Mouse (Mus musculus) midbrain, embryonic 16.5 days (tissue): ENCODE measurements around the gene Dkk2. TPM values are rescaled to one million over a fixed set of nuclear protein-coding genes. Genes with fewer than 3 reads are reported as not detected.
"Not testable (repeated sequence)": the region's sequence is repeated elsewhere in the genome, so short reads cannot be mapped to it uniquely, and the experiment has no call there.

ENCODE experiments used
- ATAC-seq: fragments of 200-750 bp; cut with Nextera tagmentation; 2 replicates; pipeline ENCODE4 v1.8.0; 2017; ENCODE audit warnings: moderate TSS enrichment
- H3K27ac ChIP-seq: fragments of 300-500 bp; sonication (generic); 2 replicates; pipeline ENCODE4 v1.5.1; 2014; ENCODE audit warnings: mild to moderate bottlenecking, low read length, mixed read lengths
- H3K27me3 ChIP-seq: fragments of 300-500 bp; sonication (generic); 2 replicates; pipeline ENCODE4 v1.6.1; 2014; ENCODE audit warnings: low read depth, low read length, mixed read lengths; ENCODE audit not compliant: control insufficient read depth, insufficient read depth
- H3K36me3 ChIP-seq: fragments of 300-500 bp; sonication (generic); 2 replicates; pipeline ENCODE4 v1.6.1; 2014; ENCODE audit warnings: mild to moderate bottlenecking, low read length, moderate library complexity, mixed read lengths; ENCODE audit not compliant: control insufficient read depth, insufficient read depth
- H3K4me1 ChIP-seq: fragments of 300-500 bp; sonication (generic); 2 replicates; pipeline ENCODE4 v1.6.1; 2014; ENCODE audit warnings: mild to moderate bottlenecking, low read length, mixed read lengths; ENCODE audit not compliant: control insufficient read depth, insufficient read depth
- H3K4me2 ChIP-seq: fragments of 300-500 bp; sonication (generic); 2 replicates; pipeline ENCODE4 v1.6.1; 2014; ENCODE audit warnings: mild to moderate bottlenecking, low read length, mixed read lengths
- H3K4me3 ChIP-seq: fragments of 300-500 bp; sonication (generic); 2 replicates; pipeline ENCODE4 v1.5.1; 2014; ENCODE audit warnings: low read depth, mild to moderate bottlenecking, low read length, moderate library complexity, mixed read lengths
- H3K9ac ChIP-seq: fragments of 300-500 bp; sonication (generic); 2 replicates; pipeline ENCODE4 v1.6.1; 2014; ENCODE audit warnings: low read depth, low read length, mixed read lengths
- H3K9me3 ChIP-seq: fragments of 300-500 bp; sonication (generic); replicated peaks from 2 replicates; pipeline ENCODE4 v1.6.1; 2014; ENCODE audit warnings: mild to moderate bottlenecking, low read length, mixed read lengths; ENCODE audit not compliant: control insufficient read depth, poor library complexity, severe bottlenecking
- WGBS: fragments of 180-500 bp; shearing (Covaris S2); extraction: QIAGEN DNeasy Blood & Tissue Kit; methylation state at CpG from one replicate; pipeline ENCODE4 v1.1.7; 2014; 5-methylcytosine and 5-hydroxymethylcytosine counted together
- polyA plus RNA-seq: library from polyadenylated mRNA; unstranded; fragments of >200 nt; fragmentation: Nextera tagmentation; extraction: Ambion mirVana; gene quantifications from 2 replicates; pipeline ENCODE4 v1.2.1, GENCODE M21; 2015

Dkk2 gene
- polyA plus RNA-seq: 1.6 TPM in 2 replicates

DNA sequence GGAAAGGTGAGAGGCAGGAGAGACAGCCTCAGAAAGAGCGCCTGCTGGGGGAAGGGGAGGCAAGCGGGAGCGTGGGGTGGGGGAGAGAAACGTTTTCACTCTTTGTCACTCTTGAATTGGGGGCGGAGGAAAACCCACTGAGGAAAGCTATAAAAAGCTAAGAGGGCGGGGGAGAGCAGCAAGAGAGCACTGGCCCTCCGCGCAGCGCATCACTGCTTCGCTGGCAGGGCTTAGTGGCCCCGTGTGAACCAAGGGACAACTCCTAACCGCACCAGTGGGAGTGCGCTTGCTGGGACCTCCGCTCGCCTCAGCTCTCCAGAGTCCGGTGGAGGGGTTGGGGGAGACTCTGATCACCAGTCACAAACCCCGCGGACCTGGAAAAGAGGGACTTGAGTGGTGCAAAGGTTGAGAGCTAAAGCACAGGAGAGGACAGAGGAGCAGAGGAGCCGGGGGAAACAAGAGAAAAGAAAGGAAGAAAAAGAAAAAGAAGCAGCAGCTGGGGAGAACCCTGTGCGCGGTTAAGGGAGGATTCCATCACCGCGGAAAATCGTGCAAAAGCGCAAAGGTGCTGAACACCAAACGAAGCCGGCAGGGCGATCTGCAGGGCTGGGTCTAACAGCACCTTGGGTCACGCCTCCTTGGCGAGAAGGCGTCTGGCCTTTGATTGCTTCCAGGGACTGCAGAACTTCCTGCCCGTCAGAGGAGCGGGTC, at the start of gene Dkk2:
Gene Dkk2 (plus strand): TSS at position 181 of the 711 bp plus-strand sequence.
- Histone ChIP-seq H3K9me3 (no peaks in the 10 kb centered on the region), H3K4me3 (peak within 1 kb of the TSS; percentile 47), H3K27me3 (peaks cover 5% of the 10 kb centered on the region; the same call in 1 of the 2 replicates), H3K9ac (peak within 1 kb of the TSS; percentile 56), H3K36me3 (no peaks in the 10 kb centered on the region), H3K4me2 (peak within 1 kb of the TSS; percentile 96), H3K4me1 (peaks cover 16% of the 10 kb centered on the region), H3K27ac (no peak within 1 kb of the TSS)
- peak; percentile 54 for ATAC-seq
- under 1% methylated on average over 33 of the region's 33 CpGs for WGBS

DNA sequence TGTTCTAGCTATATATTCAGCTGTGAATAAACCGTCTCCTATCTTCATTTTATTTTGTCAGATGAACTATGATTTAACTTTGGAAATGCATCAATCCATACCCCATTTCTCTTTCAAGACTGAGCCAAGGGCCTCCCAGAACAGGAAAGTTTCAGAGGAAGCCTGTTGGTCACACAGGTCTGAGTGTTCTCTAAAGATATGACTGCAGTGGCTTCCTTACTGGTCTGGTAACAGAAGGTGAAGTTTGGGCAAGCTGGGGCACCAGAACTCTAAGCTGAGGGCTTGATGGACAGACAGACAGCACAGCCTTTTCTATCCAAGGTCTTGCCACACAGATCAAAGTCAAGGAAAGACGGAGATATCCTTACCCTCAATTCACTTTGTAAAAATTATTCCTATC, 48.4 kb upstream of the Dkk2 start:
- Histone ChIP-seq H3K4me1 (peaks cover 9% of the 10 kb centered on the region), H3K36me3 (no peaks in the 10 kb centered on the region), H3K27ac (no peak overlapping the region), H3K9ac (no peak overlapping the region), H3K4me2 (no peak overlapping the region), H3K27me3 (no peaks in the 10 kb centered on the region), H3K9me3 (no peaks in the 10 kb centered on the region), H3K4me3 (no peak overlapping the region)
- 87% methylated on average over 2 of the region's 2 CpGs for WGBS
- no peak for ATAC-seq

- H3K9me3 ChIP-seq: no peaks in the 10 kb centered on the region
- no peak for ATAC-seq
- no peaks in the 10 kb centered on the region for H3K27me3 ChIP-seq
- H3K9ac ChIP-seq: no peak overlapping the region
- H3K4me3 ChIP-seq: no peak overlapping the region
- H3K36me3 ChIP-seq: no peaks in the 10 kb centered on the region
- 43% methylated on average over 10 of the region's 10 CpGs for WGBS
- no peak overlapping the region for H3K27ac ChIP-seq
- H3K4me2 ChIP-seq: no peak overlapping the region
- peaks cover 9% of the 10 kb centered on the region for H3K4me1 ChIP-seq
Observed at GRCm38 (mm10) chr3:132037670-132038069, 47.4 kb upstream of the Dkk2 start.

DNA sequence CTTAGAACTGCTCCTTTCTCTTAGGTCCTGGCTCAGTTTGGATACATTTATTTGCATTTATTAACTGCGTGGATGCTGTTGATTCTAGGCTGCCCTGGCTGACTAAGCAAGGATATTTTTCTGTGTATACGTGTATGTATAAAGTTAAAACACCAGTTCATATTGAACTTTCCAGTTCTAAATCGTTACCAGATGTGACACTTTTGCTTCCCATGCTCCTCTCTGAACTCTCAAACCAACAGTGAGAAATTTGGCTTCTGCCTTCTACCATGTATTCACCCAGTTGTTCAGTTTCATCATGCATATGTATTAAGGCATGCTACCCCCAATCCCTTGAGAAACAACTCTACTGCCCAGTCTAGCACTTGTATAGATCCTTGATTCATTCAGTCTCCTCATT, 45.0 kb upstream of the Dkk2 start:
- no peaks in the 10 kb centered on the region for H3K36me3 ChIP-seq
- H3K9ac ChIP-seq: no peak overlapping the region
- no peaks in the 10 kb centered on the region for H3K9me3 ChIP-seq
- no peaks in the 10 kb centered on the region for H3K27me3 ChIP-seq
- H3K4me1 ChIP-seq: no peaks in the 10 kb centered on the region
- ATAC-seq: no peak
- H3K4me3 ChIP-seq: no peak overlapping the region
- no peak overlapping the region for H3K27ac ChIP-seq
- WGBS: 78% methylated on average over 3 of the region's 3 CpGs
- no peak overlapping the region for H3K4me2 ChIP-seq

DNA sequence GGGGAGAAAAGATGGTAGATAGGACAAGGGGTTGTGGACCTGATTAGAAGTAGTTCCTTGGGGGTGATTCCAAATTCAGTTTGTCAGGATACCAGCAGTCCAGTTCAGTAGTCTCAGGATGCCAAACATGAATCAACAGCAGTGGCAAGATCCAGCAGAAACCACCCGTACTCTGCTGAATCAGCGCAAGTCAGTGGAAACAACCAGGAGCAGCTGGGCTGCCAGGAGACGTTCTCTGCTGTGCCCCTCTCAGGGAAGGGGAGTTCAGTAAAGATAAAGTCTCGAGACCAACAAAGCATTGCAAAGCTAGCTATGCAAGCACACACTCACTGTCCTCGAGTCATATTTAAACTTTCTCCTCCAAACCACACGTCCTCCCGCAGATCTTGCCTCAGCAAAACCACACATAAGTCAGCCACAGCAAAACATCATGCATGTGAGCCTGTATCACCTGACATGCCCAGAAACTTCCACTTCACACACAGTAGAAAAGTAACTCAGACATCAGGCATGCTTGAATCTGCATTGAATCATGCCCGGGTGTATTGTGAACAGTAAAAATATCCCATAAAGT, 34.1 kb upstream of the Dkk2 start:
- Histone ChIP-seq H3K27ac (no peak overlapping the region), H3K27me3 (no peaks in the 10 kb centered on the region), H3K36me3 (no peaks in the 10 kb centered on the region), H3K9me3 (no peaks in the 10 kb centered on the region), H3K4me1 (no peaks in the 10 kb centered on the region), H3K4me3 (no peak overlapping the region), H3K4me2 (no peak overlapping the region), H3K9ac (no peak overlapping the region)
- no peak for ATAC-seq
- WGBS: 91% methylated on average over 8 of the region's 8 CpGs

GRCm38 (mm10) chr3:132062816-132063215, 22.3 kb upstream of the Dkk2 start:
- H3K9me3 ChIP-seq, H3K9ac ChIP-seq, H3K27me3 ChIP-seq, H3K27ac ChIP-seq, ATAC-seq, H3K4me3 ChIP-seq, H3K36me3 ChIP-seq, H3K4me1 ChIP-seq, H3K4me2 ChIP-seq: not testable (repeated sequence)
- WGBS: 77% methylated on average over 1 of the region's 1 CpGs

DNA sequence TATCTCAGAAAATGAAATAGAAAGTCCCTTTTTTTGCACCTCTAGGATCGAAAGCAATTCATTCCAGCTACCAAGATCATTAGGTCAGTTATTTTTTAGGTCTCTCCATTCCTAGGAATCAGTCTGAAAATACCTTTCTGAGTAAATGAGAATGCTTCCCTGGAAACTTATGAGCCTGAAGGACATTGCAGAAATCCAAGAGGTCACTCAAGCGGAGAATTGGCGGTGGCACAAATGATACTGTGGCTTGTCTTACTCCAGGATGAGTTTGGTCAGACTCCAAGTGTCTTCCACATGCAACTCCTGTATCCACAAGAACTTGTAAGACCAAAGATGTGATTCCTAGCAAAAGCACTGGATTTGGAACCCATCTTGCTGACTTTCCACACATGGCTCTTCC, 21.7 kb upstream of the Dkk2 start:
- no peaks in the 10 kb centered on the region for H3K9me3 ChIP-seq
- H3K4me2 ChIP-seq: no peak overlapping the region
- H3K4me1 ChIP-seq: no peaks in the 10 kb centered on the region
- no peak overlapping the region for H3K27ac ChIP-seq
- no peak for ATAC-seq
- H3K36me3 ChIP-seq: no peaks in the 10 kb centered on the region
- 94% methylated on average over 3 of the region's 3 CpGs for WGBS
- no peak overlapping the region for H3K9ac ChIP-seq
- no peak overlapping the region for H3K4me3 ChIP-seq
- H3K27me3 ChIP-seq: no peaks in the 10 kb centered on the region

DNA sequence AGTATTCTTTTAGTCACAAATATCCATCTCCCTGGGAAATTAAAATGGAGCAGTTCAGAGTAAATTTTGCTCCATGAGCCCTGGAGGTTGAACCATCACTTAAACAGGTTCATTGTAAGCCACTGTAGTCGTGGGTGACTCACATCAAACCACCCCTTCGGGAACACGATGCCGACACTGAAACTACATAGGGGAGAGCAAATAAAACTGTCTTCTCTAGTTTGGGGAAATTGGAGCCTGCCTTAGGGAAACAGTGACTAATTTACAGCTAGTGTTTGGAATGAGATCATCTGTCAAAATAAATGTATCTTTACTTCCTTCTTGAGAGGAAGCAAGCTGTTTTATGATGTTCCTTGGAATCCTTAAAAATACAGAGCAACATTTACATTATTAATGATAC, 21.1 kb upstream of the Dkk2 start:
- Histone ChIP-seq H3K9ac (no peak overlapping the region), H3K9me3 (no peaks in the 10 kb centered on the region), H3K27ac (no peak overlapping the region), H3K4me1 (no peaks in the 10 kb centered on the region), H3K4me3 (no peak overlapping the region), H3K27me3 (no peaks in the 10 kb centered on the region), H3K36me3 (no peaks in the 10 kb centered on the region), H3K4me2 (no peak overlapping the region)
- no peak for ATAC-seq
- WGBS: 81% methylated on average over 4 of the region's 4 CpGs

DNA sequence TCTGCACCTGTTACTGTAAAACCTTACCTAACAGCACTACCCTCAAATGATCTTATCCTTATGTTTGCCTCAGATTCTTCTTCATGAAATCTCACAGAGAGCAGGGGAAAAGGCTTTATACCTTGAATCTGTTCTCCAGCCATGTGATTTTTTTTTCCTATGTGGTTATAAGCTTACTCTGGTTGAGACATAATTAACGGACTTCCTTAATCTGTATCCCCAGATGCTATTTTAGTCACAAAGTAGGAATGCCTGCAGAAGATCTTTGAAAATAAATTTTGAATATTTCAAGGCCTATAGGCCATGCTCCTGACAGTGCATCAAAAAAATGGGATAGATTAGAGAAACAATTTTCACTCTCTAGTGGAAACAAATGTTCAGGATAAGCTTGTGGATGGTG, 20.2 kb upstream of the Dkk2 start:
- Histone ChIP-seq H3K36me3 (no peaks in the 10 kb centered on the region), H3K9me3 (no peaks in the 10 kb centered on the region), H3K4me2 (no peak overlapping the region), H3K4me1 (no peaks in the 10 kb centered on the region), H3K9ac (no peak overlapping the region), H3K4me3 (no peak overlapping the region), H3K27me3 (no peaks in the 10 kb centered on the region), H3K27ac (no peak overlapping the region)
- WGBS: 85% methylated on average over 1 of the region's 1 CpGs
- no peak for ATAC-seq
